Mouse (Mus musculus): Measurements from ENCODE around the gene Scamp5.

GRCm38 (mm10) chr9:57434405-57435165 is 33.3 kb downstream of the Scamp5 start:
- TF ChIP-seq CTCF (IDR thresholded peaks at IDR 0.05; ENCODE audit: control insufficient read depth, insufficient read depth, low read length) (no peak), POLR2A (IDR thresholded peaks at IDR 0.05; ENCODE audit: borderline replicate concordance, control insufficient read depth, low read depth, low read length) (no peak)
